In genomic region chr5:38366650-38367470, GRCm38 (mm10) we compare ENCODE assay signal across 8 mouse cellular contexts. TPM values are rescaled to one million over a fixed set of nuclear protein-coding genes. Genes with fewer than 3 reads are reported as not detected.
DNase-seq lines count a peak whose midpoint lies in the region; ATAC-seq and TF ChIP-seq lines count a peak whose summit lies in the region.

No protein-coding gene starts in this region.

- no peaks in the 10 kb centered on the region for H3K79me2 ChIP-seq in C2C12 (ENCODE audit: control insufficient read depth, insufficient read depth)

- 18% methylated on average over 18 of the region's 18 CpGs for WGBS in hindbrain, embryonic 12.5 days
- WGBS in limb, embryonic 13.5 days = 12% methylated on average over 18 of the region's 18 CpGs
- WGBS in midbrain, embryonic 11.5 days = 9% methylated on average over 18 of the region's 18 CpGs
- 52% methylated on average over 18 of the region's 18 CpGs for WGBS in thymus, adult 2 months

- H3K79me3 ChIP-seq in C2C12 (ENCODE audit: low read depth) = no peaks in the 10 kb centered on the region

- ATAC-seq in hindbrain, embryonic 12.5 days (ENCODE audit: low FRiP score) = peak; percentile 51
- ATAC-seq in limb, embryonic 13.5 days (ENCODE audit: low FRiP score, low read depth) = peak; percentile 79
- ATAC-seq in midbrain, embryonic 11.5 days (ENCODE audit: low FRiP score) = peak; percentile 74
- ATAC-seq in monocyte, adult 5-6 weeks (replicated peaks; ENCODE audit: insufficient number of reproducible peaks, low FRiP score, low TSS enrichment, poor library complexity, severe bottlenecking) = no peak

- no peaks in the 10 kb centered on the region for H3K27me3 ChIP-seq in C2C12 (ENCODE audit: control insufficient read depth, insufficient read depth, insufficient read length)
- H3K27me3 ChIP-seq in hindbrain, embryonic 12.5 days = peaks cover 7% of the 10 kb centered on the region
- H3K27me3 ChIP-seq in limb, embryonic 13.5 days = peaks cover 4% of the 10 kb centered on the region; the same call in 1 of the 2 replicates
- H3K27me3 ChIP-seq in midbrain, embryonic 11.5 days (ENCODE audit: control insufficient read depth, insufficient read depth, low read length) = no peaks in the 10 kb centered on the region
- H3K27me3 ChIP-seq in thymus, adult 2 months (ENCODE audit: control insufficient read depth, insufficient read depth, low read length) = no peaks in the 10 kb centered on the region

- no peak for TF ChIP-seq POLR2A in thymus, adult 2 months (IDR thresholded peaks at IDR 0.05; ENCODE audit: control insufficient read depth, extremely low read depth, insufficient read depth, low read length, poor library complexity)

- DNase-seq in adrenal gland, postnatal 10 days = peak; percentile 31
- peak; percentile 5 for DNase-seq in gastrocnemius, adult 18-20 months (ENCODE audit: low spot score)
- DNase-seq in midbrain, embryonic 11.5 days (ENCODE audit: low spot score, missing footprints) = peak; percentile 90
- peak; percentile 7 for DNase-seq in thymus, adult 2 months

- no peaks in the 10 kb centered on the region for H3K9me3 ChIP-seq in hindbrain, embryonic 12.5 days (replicated peaks)
- no peaks in the 10 kb centered on the region for H3K9me3 ChIP-seq in limb, embryonic 13.5 days
- no peaks in the 10 kb centered on the region for H3K9me3 ChIP-seq in midbrain, embryonic 11.5 days (ENCODE audit: control insufficient read depth, low read length)

- H3ac ChIP-seq in C2C12 (ENCODE audit: control insufficient read depth, insufficient read length, low read depth) = no peak overlapping the region

- peak overlapping the region; percentile 49 for H3K4me2 ChIP-seq in hindbrain, embryonic 12.5 days (replicated peaks)
- H3K4me2 ChIP-seq in limb, embryonic 13.5 days (replicated peaks) = peak overlapping the region; percentile 66
- peak overlapping the region; percentile 43 for H3K4me2 ChIP-seq in midbrain, embryonic 11.5 days

- no peaks in the 10 kb centered on the region for H3K36me3 ChIP-seq in C2C12 (ENCODE audit: control insufficient read depth, insufficient read depth)
- no peaks in the 10 kb centered on the region for H3K36me3 ChIP-seq in hindbrain, embryonic 12.5 days
- H3K36me3 ChIP-seq in limb, embryonic 13.5 days = no peaks in the 10 kb centered on the region
- H3K36me3 ChIP-seq in midbrain, embryonic 11.5 days (ENCODE audit: control insufficient read depth, insufficient read depth, low read length) = no peaks in the 10 kb centered on the region
- no peaks in the 10 kb centered on the region for H3K36me3 ChIP-seq in thymus, adult 2 months (ENCODE audit: control insufficient read depth, insufficient read depth, low read length)

- no peak for TF ChIP-seq CTCF in C2C12 (IDR thresholded peaks at IDR 0.05; ENCODE audit: control insufficient read depth, insufficient read depth, insufficient read length)
- no peak for TF ChIP-seq CTCF in thymus, adult 2 months (IDR thresholded peaks at IDR 0.05; ENCODE audit: borderline replicate concordance, control insufficient read depth, extremely low read depth, insufficient read depth, low read length, poor library complexity)

- H3K4me3 ChIP-seq in C2C12 (ENCODE audit: insufficient read depth, poor library complexity, severe bottlenecking) = no peak overlapping the region
- H3K4me3 ChIP-seq in hindbrain, embryonic 12.5 days = peak overlapping the region; percentile 14; the same call in 1 of the 2 replicates
- H3K4me3 ChIP-seq in limb, embryonic 13.5 days = peak overlapping the region; percentile 34
- peak overlapping the region; percentile 9 for H3K4me3 ChIP-seq in midbrain, embryonic 11.5 days (ENCODE audit: low read depth, low read length)
- peak overlapping the region; percentile 35 for H3K4me3 ChIP-seq in thymus, adult 2 months (ENCODE audit: control insufficient read depth, insufficient read depth, low read length)

- H3K4me1 ChIP-seq in hindbrain, embryonic 12.5 days = peaks cover 15% of the 10 kb centered on the region
- H3K4me1 ChIP-seq in limb, embryonic 13.5 days = peaks cover 21% of the 10 kb centered on the region
- peaks cover 7% of the 10 kb centered on the region; the same call in 1 of the 2 replicates for H3K4me1 ChIP-seq in midbrain, embryonic 11.5 days (ENCODE audit: control insufficient read depth, insufficient read depth, low read length)
- H3K4me1 ChIP-seq in thymus, adult 2 months (replicated peaks; ENCODE audit: control insufficient read depth, insufficient read depth, low read length) = no peaks in the 10 kb centered on the region; the same call in 1 of the 2 replicates

- H3K27ac ChIP-seq in hindbrain, embryonic 12.5 days = no peak overlapping the region
- H3K27ac ChIP-seq in limb, embryonic 13.5 days = no peak overlapping the region
- H3K27ac ChIP-seq in midbrain, embryonic 11.5 days (ENCODE audit: low read depth, low read length) = no peak overlapping the region
- no peak overlapping the region for H3K27ac ChIP-seq in thymus, adult 2 months (ENCODE audit: control insufficient read depth, insufficient read depth, low read length)

- 0 out of 2 replicates have a peak overlapping the region, but pooled peaks have one; percentile 8 for H3K9ac ChIP-seq in hindbrain, embryonic 12.5 days
- no peak overlapping the region; the same call in 1 of the 2 replicates for H3K9ac ChIP-seq in limb, embryonic 13.5 days
- H3K9ac ChIP-seq in midbrain, embryonic 11.5 days (ENCODE audit: low read length) = no peak overlapping the region

TF ChIP-seq in C2C12, 6 proteins besides CTCF, POLR2A, EP300 and RAD21:
- TF ChIP-seq MYOD1 (IDR thresholded peaks at IDR 0.05; ENCODE audit: control insufficient read depth, insufficient read length, low read depth) = peak; percentile 48
- no peak for TF ChIP-seq MYOG (IDR thresholded peaks at IDR 0.05; ENCODE audit: control insufficient read depth, extremely low read depth, insufficient read length)
- TF ChIP-seq USF1 (IDR thresholded peaks at IDR 0.05; ENCODE audit: low read depth) = peak; percentile 49

RNA-seq across cellular contexts. Expression of gene Drd5, which starts 47.7 kb away (rescaled TPM):
- not detected for polyA plus RNA-seq in C2C12 (2012; fragmentation: generic; extraction: Trizol)
- not detected for total RNA-seq in adrenal gland, postnatal 10 days (2021)
- total RNA-seq in gastrocnemius, adult 18-20 months (2021) = not detected
- 0.09 and 0.14 TPM in 2 replicates for polyA plus RNA-seq in hindbrain, embryonic 12.5 days (2016; fragmentation: Nextera tagmentation; extraction: Ambion mirVana)
- 0.04 TPM in 1 of 2 replicates, not detected in the other for polyA plus RNA-seq in limb, embryonic 13.5 days (2015; fragmentation: Nextera tagmentation; extraction: Ambion mirVana)
- 0.11 TPM in 1 of 2 replicates, not detected in the other for polyA plus RNA-seq in midbrain, embryonic 11.5 days (2014; fragmentation: Nextera tagmentation; extraction: Ambion mirVana)
- 0.06 and 0.12 TPM in 2 replicates for polyA plus RNA-seq in thymus, adult 2 months (2012; rRNA removed)
- not detected in 3 replicates for total RNA-seq in monocyte, adult 5-6 weeks (2017)

Comparison
In these comparisons a context has a peak if more than half of its experiments do, and no peak if none do; other contexts are left out.
1. DNase-seq: peak in every context shown above with its lines; median percentile 90 in midbrain, embryonic 11.5 days; 31 in adrenal gland, postnatal 10 days; 7 in thymus, adult 2 months; 5 in gastrocnemius, adult 18-20 months.